Mouse (Mus musculus): ENCODE measurements around the gene Eif3k. TPM values are rescaled to one million over a fixed set of nuclear protein-coding genes. Genes with fewer than 3 reads are reported as not detected.
A peak's percentile ranks its signal among the peaks of the same experiment; 100 is the strongest.

Gene Eif3k
- polyA plus RNA-seq, 1 experiment from 2014 or later, result 367 TPM

- no peak for ATAC-seq (ENCODE audit: low read depth)
- Histone ChIP-seq H3K27ac (ENCODE audit: low read length) (peak overlapping the region; percentile 88), H3K4me2 (ENCODE audit: low read depth, low read length) (peak overlapping the region; percentile 93; the same call in 1 of the 2 replicates), H3K4me3 (ENCODE audit: low read length) (no peak overlapping the region), H3K4me1 (replicated peaks; ENCODE audit: control insufficient read depth, insufficient read depth, low read length) (peaks cover 76% of the 10 kb centered on the region), H3K9me3 (ENCODE audit: control insufficient read depth, low read length) (no peaks in the 10 kb centered on the region), H3K36me3 (ENCODE audit: control insufficient read depth, insufficient read depth, low read length) (0 out of 2 replicates have a peak, but pooled peaks cover 2% of the 10 kb centered on the region), H3K9ac (ENCODE audit: low read length) (no peak overlapping the region), H3K27me3 (ENCODE audit: control insufficient read depth, insufficient read depth, low read depth, low read length) (no peaks in the 10 kb centered on the region)
- 29% methylated on average over 1 of the region's 1 CpGs for WGBS
Observed at GRCm38 (mm10) chr7:28957997-28958725, 23.5 kb downstream of the Eif3k start.

GRCm38 (mm10) chr7:28957286-28957685 is 24.4 kb downstream of the Eif3k start:
- peak overlapping the region; percentile 22; the same call in 1 of the 2 replicates for H3K9ac ChIP-seq (ENCODE audit: low read length)
- H3K9me3 ChIP-seq (ENCODE audit: control insufficient read depth, low read length), result no peaks in the 10 kb centered on the region
- peak overlapping the region; percentile 72; the same call in 1 of the 2 replicates for H3K27ac ChIP-seq (ENCODE audit: low read length)
- H3K4me3 ChIP-seq (ENCODE audit: low read length), result no peak overlapping the region
- 0 out of 2 replicates have a peak, but pooled peaks cover 2% of the 10 kb centered on the region for H3K36me3 ChIP-seq (ENCODE audit: control insufficient read depth, insufficient read depth, low read length)
- H3K4me1 ChIP-seq (replicated peaks; ENCODE audit: control insufficient read depth, insufficient read depth, low read length), result peaks cover 80% of the 10 kb centered on the region
- peak; percentile 8; the same call in 1 of the 2 replicates for ATAC-seq (ENCODE audit: low read depth)
- H3K27me3 ChIP-seq (ENCODE audit: control insufficient read depth, insufficient read depth, low read depth, low read length), result no peaks in the 10 kb centered on the region
- peak overlapping the region; percentile 1; the same call in 1 of the 2 replicates for H3K4me2 ChIP-seq (ENCODE audit: low read depth, low read length)
- WGBS, result 49% methylated on average over 6 of the region's 6 CpGs

GRCm38 (mm10) chr7:28956270-28956669 is 25.4 kb downstream of the Eif3k start:
- Histone ChIP-seq H3K27ac (ENCODE audit: low read length) (peak overlapping the region; percentile 78), H3K4me3 (ENCODE audit: low read length) (no peak overlapping the region), H3K36me3 (ENCODE audit: control insufficient read depth, insufficient read depth, low read length) (0 out of 2 replicates have a peak, but pooled peaks cover 2% of the 10 kb centered on the region), H3K9me3 (ENCODE audit: control insufficient read depth, low read length) (no peaks in the 10 kb centered on the region), H3K9ac (ENCODE audit: low read length) (no peak overlapping the region), H3K27me3 (ENCODE audit: control insufficient read depth, insufficient read depth, low read depth, low read length) (no peaks in the 10 kb centered on the region), H3K4me1 (replicated peaks; ENCODE audit: control insufficient read depth, insufficient read depth, low read length) (peaks cover 90% of the 10 kb centered on the region), H3K4me2 (ENCODE audit: low read depth, low read length) (no peak overlapping the region)
- WGBS, result 84% methylated on average over 1 of the region's 1 CpGs
- no peak for ATAC-seq (ENCODE audit: low read depth)

- 0 out of 2 replicates have a peak, but pooled peaks cover 2% of the 10 kb centered on the region for H3K36me3 ChIP-seq (ENCODE audit: control insufficient read depth, insufficient read depth, low read length)
- H3K4me3 ChIP-seq (ENCODE audit: low read length), result no peak overlapping the region
- WGBS, result 16% methylated on average over 5 of the region's 5 CpGs
- H3K9ac ChIP-seq (ENCODE audit: low read length), result 0 out of 2 replicates have a peak overlapping the region, but pooled peaks have one; percentile 17
- no peaks in the 10 kb centered on the region for H3K9me3 ChIP-seq (ENCODE audit: control insufficient read depth, low read length)
- peak; percentile 48 for ATAC-seq (ENCODE audit: low read depth)
- peaks cover 94% of the 10 kb centered on the region for H3K4me1 ChIP-seq (replicated peaks; ENCODE audit: control insufficient read depth, insufficient read depth, low read length)
- no peak overlapping the region for H3K4me2 ChIP-seq (ENCODE audit: low read depth, low read length)
- peak overlapping the region; percentile 78 for H3K27ac ChIP-seq (ENCODE audit: low read length)
- no peaks in the 10 kb centered on the region for H3K27me3 ChIP-seq (ENCODE audit: control insufficient read depth, insufficient read depth, low read depth, low read length)
Observed at GRCm38 (mm10) chr7:28955295-28955897, 26.3 kb downstream of the Eif3k start.

GRCm38 (mm10) chr7:28954773-28955172 is 26.9 kb downstream of the Eif3k start:
- Histone ChIP-seq H3K4me2 (ENCODE audit: low read depth, low read length) (no peak overlapping the region), H3K36me3 (ENCODE audit: control insufficient read depth, insufficient read depth, low read length) (0 out of 2 replicates have a peak, but pooled peaks cover 2% of the 10 kb centered on the region), H3K4me3 (ENCODE audit: low read length) (no peak overlapping the region), H3K4me1 (replicated peaks; ENCODE audit: control insufficient read depth, insufficient read depth, low read length) (peaks cover 92% of the 10 kb centered on the region), H3K27ac (ENCODE audit: low read length) (peak overlapping the region; percentile 78), H3K27me3 (ENCODE audit: control insufficient read depth, insufficient read depth, low read depth, low read length) (no peaks in the 10 kb centered on the region), H3K9ac (ENCODE audit: low read length) (no peak overlapping the region), H3K9me3 (ENCODE audit: control insufficient read depth, low read length) (no peaks in the 10 kb centered on the region)
- 73% methylated on average over 4 of the region's 4 CpGs for WGBS
- ATAC-seq (ENCODE audit: low read depth), result no peak

- Histone ChIP-seq H3K4me2 (ENCODE audit: low read depth, low read length) (0 out of 2 replicates have a peak overlapping the region, but pooled peaks have one; percentile 10), H3K27me3 (ENCODE audit: control insufficient read depth, insufficient read depth, low read depth, low read length) (no peaks in the 10 kb centered on the region), H3K9me3 (ENCODE audit: control insufficient read depth, low read length) (no peaks in the 10 kb centered on the region), H3K36me3 (ENCODE audit: control insufficient read depth, insufficient read depth, low read length) (0 out of 2 replicates have a peak, but pooled peaks cover 2% of the 10 kb centered on the region), H3K4me1 (replicated peaks; ENCODE audit: control insufficient read depth, insufficient read depth, low read length) (peaks cover 93% of the 10 kb centered on the region), H3K9ac (ENCODE audit: low read length) (peak overlapping the region; percentile 51), H3K27ac (ENCODE audit: low read length) (peak overlapping the region; percentile 95), H3K4me3 (ENCODE audit: low read length) (no peak overlapping the region)
- no peak for ATAC-seq (ENCODE audit: low read depth)
- WGBS, result 28% methylated on average over 2 of the region's 2 CpGs
Observed at GRCm38 (mm10) chr7:28953476-28954376, 27.9 kb downstream of the Eif3k start.

- H3K4me3 ChIP-seq (ENCODE audit: low read length), result no peak overlapping the region
- ATAC-seq (ENCODE audit: low read depth), result peak; percentile 58
- H3K27ac ChIP-seq (ENCODE audit: low read length), result peak overlapping the region; percentile 95
- H3K9me3 ChIP-seq (ENCODE audit: control insufficient read depth, low read length), result no peaks in the 10 kb centered on the region
- H3K4me2 ChIP-seq (ENCODE audit: low read depth, low read length), result peak overlapping the region; percentile 25; the same call in 1 of the 2 replicates
- no peak overlapping the region for H3K9ac ChIP-seq (ENCODE audit: low read length)
- 9% methylated on average over 3 of the region's 3 CpGs for WGBS
- H3K27me3 ChIP-seq (ENCODE audit: control insufficient read depth, insufficient read depth, low read depth, low read length), result no peaks in the 10 kb centered on the region
- 0 out of 2 replicates have a peak, but pooled peaks cover 2% of the 10 kb centered on the region for H3K36me3 ChIP-seq (ENCODE audit: control insufficient read depth, insufficient read depth, low read length)
- peaks cover 93% of the 10 kb centered on the region for H3K4me1 ChIP-seq (replicated peaks; ENCODE audit: control insufficient read depth, insufficient read depth, low read length)
Observed at GRCm38 (mm10) chr7:28952786-28953185, 28.9 kb downstream of the Eif3k start.

- no peak for ATAC-seq (ENCODE audit: low read depth)
- 0 out of 2 replicates have a peak, but pooled peaks cover 2% of the 10 kb centered on the region for H3K36me3 ChIP-seq (ENCODE audit: control insufficient read depth, insufficient read depth, low read length)
- 0 out of 2 replicates have a peak overlapping the region, but pooled peaks have one; percentile 2 for H3K9ac ChIP-seq (ENCODE audit: low read length)
- peaks cover 93% of the 10 kb centered on the region for H3K4me1 ChIP-seq (replicated peaks; ENCODE audit: control insufficient read depth, insufficient read depth, low read length)
- H3K27ac ChIP-seq (ENCODE audit: low read length), result peak overlapping the region; percentile 95
- no peak overlapping the region for H3K4me3 ChIP-seq (ENCODE audit: low read length)
- H3K9me3 ChIP-seq (ENCODE audit: control insufficient read depth, low read length), result no peaks in the 10 kb centered on the region
- WGBS, result 40% methylated on average over 2 of the region's 2 CpGs
- no peaks in the 10 kb centered on the region for H3K27me3 ChIP-seq (ENCODE audit: control insufficient read depth, insufficient read depth, low read depth, low read length)
- H3K4me2 ChIP-seq (ENCODE audit: low read depth, low read length), result peak overlapping the region; percentile 19; the same call in 1 of the 2 replicates
Observed at GRCm38 (mm10) chr7:28951764-28952163, 29.9 kb downstream of the Eif3k start.
